Mouse (Mus musculus) adrenal gland, adult 8-10 months (tissue): Measurements from ENCODE around the gene Trpm2. TPM values are rescaled to one million over a fixed set of nuclear protein-coding genes. Genes with fewer than 3 reads are reported as not detected.
"Not testable (repeated sequence)": the region's sequence is repeated elsewhere in the genome, so short reads cannot be mapped to it uniquely, and the experiment has no call there.

Experiments
- DNase-seq: peaks from one replicate; pipeline ENCODE4 v3.0.0; 2022
- total RNA-seq, 4 experiments: library from RNA; stranded (reverse); gene quantifications; 2 replicates each; pipeline ENCODE4 v1.2.4; 2022

Gene Trpm2
- total RNA-seq, 4 experiments from 2014 or later: 2.2 to 10.4 (median 7.6) TPM

DNA sequence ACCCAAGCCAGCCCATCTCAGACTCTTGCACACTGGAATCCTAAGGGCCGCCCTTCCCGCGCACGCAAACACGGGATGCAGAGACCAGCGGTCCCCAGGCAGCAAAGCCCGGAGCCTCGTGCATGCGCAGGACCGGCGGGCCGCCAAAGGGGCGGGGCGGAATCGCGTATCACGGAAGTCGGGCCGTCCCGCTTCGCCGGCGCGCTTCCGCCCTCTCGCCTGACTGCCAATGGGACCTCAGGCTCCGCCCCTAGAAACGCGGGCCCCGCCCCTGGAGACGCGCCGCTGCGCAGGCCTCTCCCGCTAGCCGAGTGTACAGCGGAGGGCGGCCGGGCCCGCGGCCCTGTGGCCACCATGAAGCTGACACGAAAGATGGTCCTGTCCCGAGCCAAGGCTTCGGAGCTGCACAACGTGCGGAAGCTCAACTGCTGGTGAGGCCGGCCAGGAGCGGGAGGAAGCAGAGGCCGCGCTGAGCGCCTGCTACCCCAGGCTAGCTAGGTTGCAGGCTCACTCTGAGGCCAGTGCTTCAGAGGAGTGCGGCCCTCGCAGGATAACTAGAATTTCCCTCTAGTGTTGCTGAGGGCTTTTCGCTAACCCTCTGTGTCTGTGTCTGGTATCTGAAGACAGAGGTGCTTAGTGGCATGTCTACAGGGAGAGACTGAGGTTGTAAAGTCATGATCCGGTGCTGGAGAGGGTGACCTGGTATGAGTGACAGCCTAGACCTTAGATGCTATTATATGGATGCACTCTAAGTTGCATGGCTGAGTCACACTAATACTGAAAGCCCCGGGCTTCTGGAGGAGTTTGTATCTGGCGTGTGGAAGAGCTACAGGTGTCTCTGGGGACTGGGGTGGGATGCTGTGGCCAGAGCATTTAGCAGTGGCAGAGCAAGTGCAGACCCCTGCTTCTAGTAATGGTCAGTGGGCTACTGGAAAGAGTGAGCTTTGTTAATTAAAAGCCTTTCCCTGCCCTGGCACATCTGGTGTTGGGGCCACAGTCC is 8.3 kb upstream of the Trpm2 start, which contains the start of gene 1810043G02Rik:
Gene 1810043G02Rik (plus strand): TSS at position 174 of the 1,000 bp plus-strand sequence.
- peak; percentile 97 for DNase-seq

DNA sequence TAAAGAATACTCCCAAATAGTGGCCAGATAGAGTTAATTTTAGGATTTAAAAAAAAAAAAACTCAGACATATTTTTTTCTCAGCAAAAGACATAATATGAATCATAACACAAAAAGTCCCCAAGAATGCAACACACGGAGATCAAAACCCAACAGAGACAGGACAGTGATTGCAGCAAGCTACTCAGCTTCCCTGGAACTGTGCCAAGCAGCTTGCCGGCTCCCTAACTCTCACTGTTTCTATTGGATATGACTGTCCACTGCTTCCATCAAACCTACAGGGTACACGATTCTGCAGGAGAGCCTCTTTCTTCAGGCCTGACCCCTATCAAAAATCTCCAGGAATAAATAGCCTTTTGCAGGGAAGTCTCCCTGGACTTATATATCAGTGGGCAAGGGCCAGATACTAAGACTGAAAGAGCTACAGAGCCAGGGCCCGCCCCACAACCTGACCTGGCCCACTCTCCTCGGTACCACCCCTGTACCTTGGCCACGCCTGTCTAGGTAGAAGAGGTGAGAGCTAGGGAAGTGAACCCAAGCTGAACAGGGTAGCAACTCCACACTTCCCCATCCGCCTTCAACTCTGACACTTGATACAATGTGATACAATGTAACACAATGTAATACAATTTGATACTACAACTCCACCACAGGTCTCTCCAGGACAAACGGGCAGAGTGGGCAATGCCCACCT is 6.2 kb upstream of the Trpm2 start:
- DNase-seq: no peak

DNA sequence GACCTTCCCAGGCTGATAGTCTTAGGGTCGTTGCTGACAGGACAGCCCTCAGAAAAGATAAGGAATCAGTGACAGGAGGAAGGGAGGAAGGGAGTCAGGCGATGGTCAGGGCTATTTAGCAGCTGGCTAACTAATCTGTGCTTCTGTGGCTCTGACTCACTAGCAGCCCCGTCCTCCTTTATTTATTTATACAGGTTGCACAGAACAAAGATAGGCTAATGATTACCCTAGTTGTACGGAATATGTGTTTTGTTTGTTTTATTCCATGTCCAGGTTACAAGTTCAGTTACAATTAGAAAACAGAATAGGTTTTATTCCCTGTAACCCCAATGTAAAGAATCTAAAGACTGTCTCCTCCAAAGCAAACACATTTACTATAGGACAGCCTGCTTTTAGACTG is 5.3 kb upstream of the Trpm2 start:
- DNase-seq: no peak

DNA sequence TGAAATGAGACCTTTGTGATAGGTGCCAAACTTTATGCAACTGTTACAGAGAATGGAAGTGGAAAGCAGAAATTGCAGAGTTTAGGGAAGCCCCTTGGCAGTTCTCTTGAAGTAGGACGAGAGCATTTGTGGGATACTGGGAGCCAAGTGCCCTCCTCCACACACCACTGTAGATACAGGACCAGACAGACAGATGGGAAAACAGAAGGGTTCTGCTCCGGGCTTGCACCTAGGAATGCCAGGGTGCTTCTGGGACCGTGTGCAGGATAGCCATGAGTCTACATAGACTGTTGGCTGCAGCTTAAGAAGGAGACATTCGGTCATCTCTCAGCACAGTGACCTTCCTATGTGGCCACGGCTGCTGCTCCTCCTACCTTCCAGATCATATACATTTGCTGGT is 4.4 kb upstream of the Trpm2 start:
- DNase-seq: no peak

DNA sequence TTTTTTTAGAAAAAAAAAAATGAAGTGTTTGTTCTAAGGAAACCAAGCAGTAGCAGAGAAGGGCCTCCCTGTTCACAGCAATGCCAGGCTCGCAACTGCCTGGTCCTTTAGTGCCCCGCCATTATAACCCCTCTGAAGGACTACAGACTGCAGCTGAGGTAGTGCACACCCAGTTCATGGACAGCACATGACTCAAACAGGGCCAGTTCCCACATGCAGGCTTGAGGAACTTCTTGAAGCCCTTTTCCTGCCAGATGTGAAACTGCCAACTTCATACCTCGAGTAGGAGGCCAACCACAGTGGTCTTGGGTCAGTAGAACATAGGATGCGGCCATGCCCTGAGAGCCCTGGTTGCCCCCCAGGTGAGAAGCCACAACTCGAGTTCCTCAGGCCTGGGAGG is 4.0 kb upstream of the Trpm2 start:
- DNase-seq: no peak

DNA sequence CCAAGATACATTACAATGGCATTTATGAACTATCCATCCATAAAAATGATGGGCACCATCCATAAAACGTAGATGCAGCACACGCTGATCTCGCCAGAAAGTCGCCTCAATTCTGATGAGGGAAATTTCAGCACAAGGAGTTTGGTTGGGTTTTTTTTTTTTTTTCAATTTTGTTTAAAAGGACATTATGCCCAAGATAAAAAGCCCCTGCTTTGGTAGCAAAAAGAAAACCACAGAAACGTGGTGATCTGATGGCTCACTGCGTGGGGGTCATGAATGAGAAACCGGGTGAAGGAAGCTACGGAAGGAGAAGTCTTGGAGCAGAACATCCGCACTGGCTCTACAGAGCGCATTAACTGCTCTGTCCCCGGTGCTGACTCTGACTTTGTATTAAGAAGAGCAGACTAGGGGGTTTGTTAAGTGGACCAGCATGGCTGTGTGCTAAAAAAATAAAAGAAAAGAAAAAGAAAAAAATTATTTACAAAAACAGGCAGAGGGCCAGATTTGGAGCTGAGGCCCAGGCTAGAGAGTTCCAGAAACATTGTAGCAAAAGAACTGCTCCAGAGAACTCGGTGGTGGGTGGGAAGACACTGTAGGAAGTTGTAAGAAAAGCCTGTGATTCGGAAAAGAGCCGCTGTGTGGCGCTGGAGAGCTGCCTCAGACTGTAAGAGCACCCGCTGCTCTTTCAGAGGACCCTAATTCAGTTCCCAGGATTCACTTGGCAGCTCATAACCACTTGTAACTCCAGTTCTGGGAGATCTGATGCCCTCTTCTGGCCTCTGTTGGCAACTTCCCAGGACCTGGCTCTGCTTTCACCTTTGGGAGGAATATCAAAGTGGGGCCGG is 1.6 kb upstream of the Trpm2 start:
- DNase-seq: no peak

DNA sequence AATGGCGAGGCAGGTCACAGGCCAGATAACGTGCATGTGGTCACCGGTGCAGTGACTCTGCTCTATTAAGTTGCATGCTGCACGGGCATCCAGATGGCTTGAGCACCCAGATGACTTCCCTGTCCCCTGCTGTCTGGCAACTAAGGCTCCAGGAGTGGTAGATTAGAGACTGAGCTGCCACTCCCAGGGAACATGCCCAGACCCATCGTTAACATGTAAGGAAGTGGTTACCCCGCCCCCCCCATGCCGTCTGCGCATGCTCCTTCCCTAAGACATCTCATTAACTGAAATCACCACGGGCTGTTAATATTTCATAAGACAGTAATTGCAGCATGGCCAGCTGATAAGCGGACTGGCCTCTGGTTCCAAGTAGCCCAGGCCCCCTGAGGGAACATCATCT is 828 bp upstream of the Trpm2 start:
- no peak for DNase-seq

DNA sequence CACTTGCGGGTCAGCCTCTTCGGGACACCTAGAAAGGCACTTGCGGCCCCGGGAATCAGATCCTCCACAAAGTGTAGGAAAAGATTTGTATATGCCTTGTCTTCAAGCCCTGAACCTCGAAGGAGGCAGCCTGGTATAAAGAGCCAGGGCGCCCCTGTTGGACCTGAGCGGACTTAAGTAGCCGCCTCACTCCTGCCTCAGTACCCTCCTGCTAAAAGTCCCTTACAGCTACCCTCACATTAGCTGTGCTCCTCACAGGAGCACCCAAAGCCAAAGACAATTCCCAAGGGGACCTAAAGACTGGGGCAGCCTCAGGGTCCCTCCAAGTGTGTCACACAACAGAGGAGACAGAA is 414 bp downstream of the Trpm2 start:
- DNase-seq: no peak

DNA sequence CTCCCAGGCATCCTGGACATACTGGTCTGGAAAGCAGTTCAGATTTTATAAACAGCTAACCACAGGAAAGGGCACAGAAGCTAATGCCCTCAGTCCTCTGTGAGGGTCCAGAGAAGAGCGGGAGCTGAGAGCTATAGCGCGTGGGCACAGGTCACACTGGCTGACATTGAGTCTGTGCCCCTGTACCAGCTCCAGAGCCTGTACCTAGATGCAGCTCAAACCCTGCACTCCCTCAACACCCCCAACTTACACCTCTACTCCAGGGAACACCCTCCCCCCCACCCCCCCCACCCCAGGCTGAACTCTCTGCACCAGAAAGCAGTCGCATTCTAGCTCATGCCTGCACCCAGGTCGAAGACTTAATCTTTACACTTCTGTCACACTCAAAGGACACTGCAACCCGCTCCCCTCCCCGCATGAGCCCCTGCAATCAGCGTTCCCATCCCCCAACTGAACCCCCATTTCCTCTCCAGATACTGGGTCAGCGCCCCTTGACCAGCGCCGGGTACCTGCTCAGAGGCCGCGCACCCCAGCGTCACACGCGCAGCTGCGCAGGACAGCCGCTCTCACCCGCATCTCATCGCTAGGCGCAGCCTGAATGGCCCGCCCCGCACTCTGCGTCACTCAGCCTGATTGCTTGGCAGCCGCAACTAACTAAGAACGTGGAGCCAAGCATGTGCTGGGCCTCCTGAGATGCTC is 940 bp downstream of the Trpm2 start:
- no peak for DNase-seq

DNA sequence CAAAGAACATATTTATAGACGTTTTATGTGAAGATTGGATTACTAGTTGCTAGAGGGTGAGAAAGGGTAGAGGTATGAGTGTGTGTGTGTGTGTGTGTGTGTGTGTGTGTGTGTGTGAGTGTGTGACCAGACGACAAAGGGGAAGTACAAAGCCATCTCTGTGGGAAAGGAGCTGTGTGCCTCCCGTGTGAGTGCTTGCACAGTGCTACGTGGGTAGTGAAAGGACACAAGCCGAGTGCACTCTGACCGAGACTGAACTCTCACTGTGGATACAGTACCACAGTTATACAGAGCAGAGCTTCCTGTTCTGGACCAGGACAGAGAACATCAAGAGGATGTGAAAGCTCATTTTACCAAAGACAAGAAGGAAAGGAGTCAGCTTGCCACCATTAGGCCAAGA is 6.4 kb downstream of the Trpm2 start:
- DNase-seq: no peak

DNA sequence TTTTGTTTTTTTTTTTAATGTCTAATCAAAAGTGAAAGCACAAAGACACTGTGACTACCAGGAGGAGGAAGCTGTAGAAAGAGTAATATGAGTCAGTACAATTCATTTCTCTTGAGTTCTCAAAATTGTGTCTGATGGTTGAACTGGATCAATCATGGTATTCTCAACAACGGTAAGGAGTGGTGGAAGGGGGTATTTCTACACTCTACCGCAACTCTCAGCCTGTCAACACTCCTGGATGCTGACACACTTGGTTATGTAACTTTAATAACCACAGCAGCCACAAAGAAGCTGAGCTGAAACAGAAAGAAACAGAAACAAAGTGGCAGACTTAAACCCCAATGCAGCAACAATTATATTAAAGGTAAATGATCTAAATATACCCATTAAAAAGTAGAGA is 7.6 kb downstream of the Trpm2 start:
- no peak for DNase-seq

DNA sequence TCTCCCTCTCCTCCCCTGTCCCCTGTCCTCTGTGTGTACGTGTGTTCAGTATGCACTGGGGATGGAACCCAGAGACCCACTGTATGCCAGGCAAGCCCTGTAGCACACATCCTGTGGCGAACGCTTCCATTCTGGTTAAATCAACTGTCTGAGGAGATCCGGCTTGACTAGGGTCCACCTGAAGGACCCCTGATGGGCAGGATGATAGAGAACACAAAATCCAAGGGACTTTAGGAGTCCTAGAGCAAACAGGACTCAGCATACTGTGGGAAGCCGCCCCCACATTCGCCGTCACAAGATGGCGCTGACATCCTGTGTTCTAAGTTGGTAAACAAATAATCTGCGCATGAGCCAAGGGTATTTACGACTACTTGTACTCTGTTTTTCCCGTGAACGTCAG is 19.9 kb downstream of the Trpm2 start:
- not testable (repeated sequence) for DNase-seq

DNA sequence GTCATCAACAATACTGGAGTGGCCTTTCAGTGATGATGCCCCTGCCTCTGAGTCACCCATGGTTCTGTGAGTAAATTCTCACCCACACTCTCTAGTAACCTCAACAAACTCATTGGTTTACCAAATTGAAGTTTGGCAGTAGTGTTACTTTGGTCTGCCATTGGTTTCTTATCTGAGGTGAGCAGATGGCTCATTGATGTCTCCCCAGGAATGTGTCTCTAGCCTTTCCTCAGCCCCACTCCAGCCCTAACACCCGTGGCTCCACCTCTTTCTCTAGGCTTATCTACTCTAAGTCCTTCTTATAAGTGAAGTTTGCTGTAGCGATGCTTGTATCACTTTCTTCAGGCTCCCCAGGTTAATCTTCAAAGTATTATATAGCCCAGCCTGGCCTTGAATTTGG is 30.7 kb downstream of the Trpm2 start:
- DNase-seq: no peak

DNA sequence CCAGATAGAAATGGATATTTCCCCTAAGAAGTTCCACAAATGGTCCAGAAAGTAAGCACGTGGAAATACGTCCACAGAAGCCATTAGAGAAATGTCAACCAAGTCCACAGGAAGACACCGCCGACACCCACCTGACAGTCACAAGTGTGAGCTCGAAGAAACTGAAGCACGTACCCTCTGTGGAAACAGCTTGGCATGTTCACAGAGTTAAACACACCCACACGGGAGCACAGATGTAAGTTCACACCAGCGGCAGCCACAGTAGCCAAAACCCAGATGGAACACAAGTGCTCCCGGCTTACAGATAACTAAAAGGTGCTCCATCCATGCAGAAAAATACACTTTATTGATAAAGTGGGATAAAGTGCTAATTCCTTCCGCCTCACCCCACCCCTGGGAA is 43.0 kb downstream of the Trpm2 start:
- no peak for DNase-seq

DNA sequence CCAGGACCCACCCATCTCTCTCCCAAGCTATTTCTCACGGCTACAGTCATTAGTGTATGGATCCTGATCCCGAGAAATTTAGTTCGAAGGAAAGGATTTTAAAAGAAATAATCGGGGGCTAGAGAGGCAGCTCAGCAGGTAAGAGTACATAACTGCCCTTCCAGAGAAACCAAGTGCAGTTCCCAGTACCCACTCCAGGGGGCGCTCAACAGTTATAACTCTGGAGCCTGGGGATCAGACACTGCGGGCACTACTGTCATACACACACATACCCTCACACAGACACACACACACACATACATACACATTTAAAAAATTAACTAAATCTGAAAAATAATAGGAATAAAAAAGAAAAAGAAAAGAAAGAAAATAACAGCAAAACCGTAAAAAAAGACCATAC is 44.2 kb downstream of the Trpm2 start:
- no peak for DNase-seq

DNA sequence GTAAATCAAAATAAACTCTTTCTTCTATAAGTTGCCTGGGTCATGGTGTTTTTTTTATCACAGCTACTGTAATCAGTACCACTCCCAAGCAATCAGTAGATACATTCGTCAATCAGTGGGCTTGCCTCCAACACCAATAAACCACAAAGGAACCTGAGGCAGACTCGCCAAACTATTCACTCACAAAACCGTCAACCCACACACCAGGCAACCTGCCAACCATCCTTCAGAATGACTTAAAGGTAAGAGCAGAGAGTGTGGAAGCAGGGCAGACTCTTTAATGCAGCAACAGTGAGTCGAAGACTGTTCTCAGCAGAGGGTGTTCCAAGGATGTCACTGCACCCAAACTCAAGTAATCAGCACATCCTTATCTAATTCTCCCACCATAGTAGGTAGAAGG is 47.7 kb downstream of the Trpm2 start:
- DNase-seq: no peak

DNA sequence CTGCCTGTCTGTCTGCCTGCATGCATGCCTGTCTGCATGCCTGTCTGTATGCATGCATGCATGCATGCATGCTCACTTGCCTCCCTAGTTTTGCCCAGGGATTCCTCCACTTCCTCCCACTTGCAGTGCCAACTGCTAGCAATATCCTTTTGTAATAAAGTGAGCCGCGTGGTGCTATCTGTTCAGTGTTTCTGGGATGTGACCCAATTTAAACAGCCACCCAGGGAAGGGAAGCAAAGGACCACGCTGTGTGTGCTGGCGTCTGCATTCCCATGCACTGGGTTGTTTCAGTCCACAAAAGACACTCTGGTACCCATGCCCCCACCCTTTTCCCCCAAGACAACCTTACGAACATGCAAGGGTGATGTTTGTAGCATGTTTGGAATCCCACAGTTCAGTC is 49.4 kb downstream of the Trpm2 start:
- no peak for DNase-seq

DNA sequence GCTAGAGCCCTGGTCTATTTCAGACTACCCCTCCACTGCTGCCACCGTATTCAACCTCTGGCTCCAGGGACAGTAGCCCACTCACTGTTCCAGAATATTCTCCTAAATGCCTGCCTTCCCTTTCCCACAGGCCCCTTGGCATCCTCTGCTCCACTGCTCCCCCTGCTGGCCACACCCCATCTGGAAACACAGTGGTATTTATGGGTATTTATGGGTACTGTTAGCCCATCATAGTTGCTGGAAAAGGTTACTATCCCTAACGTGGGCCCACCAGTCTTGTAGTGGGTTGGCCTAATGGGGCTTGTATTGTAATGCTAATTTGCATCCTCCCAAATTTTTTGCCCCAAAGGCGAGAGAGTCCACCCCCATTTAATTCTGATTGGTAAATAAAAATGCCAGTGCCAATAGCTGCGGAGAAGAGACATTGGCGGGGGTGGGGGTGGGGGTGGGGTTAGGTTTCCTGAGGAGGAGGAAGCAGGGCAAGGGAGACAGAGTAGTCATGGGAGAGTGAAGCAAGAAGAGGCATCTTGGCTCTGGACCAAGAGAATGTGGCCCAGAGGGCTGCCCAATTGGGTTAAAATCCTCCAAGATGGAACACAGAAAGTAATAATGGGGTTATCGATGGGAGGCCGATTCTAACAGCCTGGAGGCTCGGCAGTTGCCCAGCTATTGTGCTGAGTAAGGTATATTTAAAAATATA is 53.6 kb downstream of the Trpm2 start:
- peak; percentile 25 for DNase-seq

DNA sequence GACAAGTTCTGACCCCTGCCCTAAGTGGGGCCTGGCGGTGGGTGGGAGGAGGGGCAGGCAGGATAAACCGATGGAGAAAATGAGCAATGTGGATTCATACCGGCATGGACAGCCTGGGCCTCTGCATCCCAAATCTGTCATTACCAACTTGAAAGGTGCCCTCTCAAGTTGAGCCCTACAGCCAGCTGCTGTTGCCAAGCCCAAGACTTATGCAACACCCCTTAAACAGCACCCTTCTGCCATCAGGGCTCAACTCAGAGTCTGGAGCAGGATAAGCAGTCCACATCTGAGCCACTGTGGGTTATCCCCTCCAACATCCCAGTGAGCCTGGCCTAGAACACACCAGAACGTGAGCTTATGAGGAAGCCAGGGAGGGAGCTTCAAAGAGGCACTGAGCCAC is 57.1 kb downstream of the Trpm2 start:
- no peak for DNase-seq

DNA sequence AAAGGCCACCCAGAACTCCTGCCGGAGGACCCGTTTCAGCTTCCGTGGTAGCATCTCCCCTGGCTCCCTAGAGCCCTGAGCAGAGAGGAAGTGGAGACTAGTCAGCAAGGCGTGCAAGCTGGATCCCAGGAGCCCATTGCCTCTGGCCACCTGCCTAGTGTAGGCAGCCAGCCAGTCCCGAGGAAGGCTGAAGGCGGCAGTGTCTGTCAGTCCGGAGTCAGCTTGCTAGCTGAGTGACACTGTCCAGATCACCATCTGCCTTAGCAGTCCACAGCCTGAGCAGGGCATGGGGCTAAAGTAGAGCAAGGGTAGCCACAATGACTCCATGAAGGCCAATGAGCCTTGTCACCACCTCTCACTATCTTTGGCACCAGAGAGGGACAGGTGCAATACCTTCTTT is 57.8 kb downstream of the Trpm2 start:
- peak; percentile 31 for DNase-seq

DNA sequence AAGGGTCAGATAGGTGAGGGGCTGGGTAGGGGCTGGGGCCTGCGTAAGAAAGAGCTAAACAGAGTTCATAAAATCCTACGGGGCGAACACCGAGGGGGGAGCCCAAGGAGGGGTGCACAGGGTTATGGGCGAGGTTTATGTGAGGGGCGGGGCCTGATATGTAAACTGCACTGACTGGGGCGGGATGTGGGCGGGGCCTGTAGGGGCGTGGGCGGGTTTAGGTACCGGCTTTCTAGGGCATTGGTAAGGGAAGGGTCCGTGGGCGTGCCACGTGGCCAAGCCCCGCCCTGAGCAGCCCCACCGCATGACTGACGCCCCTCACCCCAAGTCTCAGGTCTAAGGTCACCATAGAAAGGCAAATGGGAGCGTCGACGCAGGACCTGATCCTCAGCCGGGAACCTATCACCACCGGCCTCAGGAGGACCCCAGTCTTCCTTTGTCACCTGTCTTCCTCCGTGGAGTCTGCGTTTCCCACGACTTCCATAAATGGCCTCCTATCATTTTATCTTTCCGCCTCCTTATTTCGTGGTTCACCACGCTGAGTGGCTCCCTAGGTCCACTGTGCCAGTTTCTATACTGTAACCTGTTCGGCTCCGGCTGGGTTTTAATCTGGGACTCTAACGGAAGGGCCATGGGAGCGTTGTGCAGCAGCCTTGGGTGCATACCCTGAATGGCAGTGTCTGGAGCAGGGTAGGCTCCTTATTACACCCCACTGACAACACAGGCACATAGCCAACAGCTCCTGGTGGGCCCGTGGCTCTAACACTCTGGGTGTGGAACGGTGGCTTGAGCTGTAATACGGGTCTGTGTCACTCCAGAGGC is 67.3 kb downstream of the Trpm2 start:
- DNase-seq: no peak
